ENCODE assay signal across 28 mouse cellular contexts in the genomic region with DNA sequence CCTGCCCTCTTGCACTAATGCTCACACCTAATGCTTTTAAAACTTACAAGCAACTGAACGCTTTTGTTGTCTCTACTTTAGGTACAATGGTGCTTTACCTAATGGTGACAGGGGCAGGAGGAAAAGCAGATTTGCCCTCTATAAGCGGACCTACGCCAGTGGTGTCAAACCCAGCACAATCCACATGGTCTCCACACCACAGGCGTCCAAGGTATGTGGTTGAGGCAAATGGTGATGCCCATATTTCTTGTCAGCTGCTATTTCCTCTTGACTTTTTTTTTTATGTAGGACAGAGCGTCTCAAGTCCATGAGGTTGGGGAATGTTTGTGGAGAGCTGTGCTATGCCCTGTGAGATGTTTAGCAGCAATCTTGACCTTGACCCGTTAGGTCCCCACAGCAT.
"Had no signal": no experiment of that assay in that cellular context is flagged by ENCODE, and none has a peak within 500 bp of the region (broad histone marks: within the 10 kb centered on the region; RNA-seq: fewer than 3 reads in every experiment).

No protein-coding gene starts in this region.

- DNase-seq: heart, postnatal 10 days; heart, postnatal 36 days; heart, postnatal 4 days; kidney, adult 11 months; kidney, adult 18-20 months; kidney, adult 2 months; kidney, adult 8-10 months; kidney, adult 9 months; kidney, postnatal 10 days; kidney, postnatal 14 days; kidney, postnatal 25 days; kidney, postnatal 36 days; kidney, postnatal 4 days; layer of hippocampus, adult 9-11 months; layer of hippocampus, postnatal 36 days had no signal

- H3K27me3 ChIP-seq: heart, embryonic 12.5 days; hindbrain, embryonic 12.5 days; hindbrain, embryonic 13.5 days; hindbrain, embryonic 15.5 days; intestine, embryonic 15.5 days; kidney, embryonic 15.5 days had no signal

- H3K4me2 ChIP-seq: heart, embryonic 11.5 days; heart, embryonic 12.5 days; heart, embryonic 13.5 days; heart, embryonic 15.5 days; hindbrain, embryonic 12.5 days; hindbrain, embryonic 13.5 days; hindbrain, embryonic 14.5 days; hindbrain, embryonic 15.5 days; intestine, embryonic 15.5 days; kidney, embryonic 15.5 days had no signal

- H3K4me3 ChIP-seq: heart, embryonic 10.5 days; heart, embryonic 12.5 days; heart, embryonic 13.5 days; heart, embryonic 15.5 days; hindbrain, embryonic 10.5 days; hindbrain, embryonic 12.5 days; hindbrain, embryonic 13.5 days; hindbrain, embryonic 15.5 days; intestine, embryonic 15.5 days; kidney, embryonic 15.5 days; layer of hippocampus, adult 2 months had no signal

- H3K36me3 ChIP-seq: heart, embryonic 10.5 days; heart, embryonic 12.5 days; heart, embryonic 13.5 days; heart, embryonic 15.5 days; hindbrain, embryonic 12.5 days; hindbrain, embryonic 13.5 days; hindbrain, embryonic 15.5 days; intestine, embryonic 15.5 days had no signal
